Mouse (Mus musculus) lung, postnatal 0 days (tissue): ENCODE measurements around the gene Ddah2.

Experiments
- CTCF ChIP-seq: IDR thresholded peaks from 2 replicates; pipeline ENCODE4 v1.5.1; 2016; ENCODE audit warnings: antibody characterized with exemption, mild to moderate bottlenecking
- EP300 ChIP-seq: IDR thresholded peaks from 2 replicates; pipeline ENCODE4 v1.6.1; 2016; ENCODE audit warnings: antibody characterized with exemption, mild to moderate bottlenecking, control low read depth

- no peak for TF ChIP-seq CTCF
- no peak for TF ChIP-seq EP300
Observed at GRCm38 (mm10) chr17:35017706-35018030, 41.2 kb upstream of the Ddah2 start.
